In the genomic region with DNA sequence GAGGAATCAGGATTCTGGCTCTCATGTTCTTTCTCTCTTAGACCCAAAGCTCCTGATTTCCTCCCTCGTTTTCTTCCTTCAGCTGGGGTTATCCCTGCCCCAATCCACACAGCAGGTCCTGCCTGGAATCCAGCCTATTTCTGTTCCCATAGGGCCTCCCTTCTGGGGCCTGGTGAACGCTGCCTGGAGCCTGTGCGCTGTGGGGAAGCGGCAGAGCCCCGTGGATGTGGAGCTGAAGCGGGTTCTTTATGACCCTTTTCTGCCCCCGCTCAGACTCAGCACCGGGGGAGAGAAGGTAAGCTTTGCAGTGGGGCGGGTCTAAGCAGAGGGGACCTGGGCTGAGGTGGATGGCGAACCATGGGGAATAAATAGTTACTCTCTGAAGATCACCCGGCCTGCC, we compare ENCODE assay signal across 10 mouse cellular contexts. TPM values are rescaled to one million over a fixed set of nuclear protein-coding genes. Genes with fewer than 3 reads are reported as not detected.
DNase-seq lines count a peak whose midpoint lies in the region; ATAC-seq and TF ChIP-seq lines count a peak whose summit lies in the region.
"Had no signal": no experiment of that assay in that cellular context is flagged by ENCODE, and none has a peak within 500 bp of the region (broad histone marks: within the 10 kb centered on the region; RNA-seq: fewer than 3 reads in every experiment).

No protein-coding gene starts in this region.

- no peaks in the 10 kb centered on the region for H3K9me3 ChIP-seq in MEL (replicated peaks; ENCODE audit: insufficient read depth, low read length)
- H3K9me3 ChIP-seq in heart, embryonic 15.5 days (replicated peaks): no peaks in the 10 kb centered on the region
- no peaks in the 10 kb centered on the region for H3K9me3 ChIP-seq in midbrain, embryonic 12.5 days
- H3K9me3 ChIP-seq: liver, embryonic 15.5 days had no signal

- peaks cover 0 to 4% of the 10 kb centered on the region in 2 experiments; a peak in 2 of 4 replicates for H3K27me3 ChIP-seq in MEL (ENCODE audit: control insufficient read depth in 1 of 2, insufficient read depth in 2 of 2, low read length in 2 of 2)
- peaks cover 31% of the 10 kb centered on the region for H3K27me3 ChIP-seq in heart, embryonic 15.5 days
- peaks cover 28% of the 10 kb centered on the region for H3K27me3 ChIP-seq in midbrain, embryonic 12.5 days

- no peak overlapping the region for H3K27ac ChIP-seq in MEL (ENCODE audit: control insufficient read depth, low read depth, low read length)
- peak overlapping the region; percentile 67 for H3K27ac ChIP-seq in heart, embryonic 15.5 days
- H3K27ac ChIP-seq in midbrain, embryonic 12.5 days (replicated peaks): peak overlapping the region; percentile 66
- H3K27ac ChIP-seq: liver, embryonic 15.5 days had no signal

- DNase-seq in heart, adult 11 months: peak; percentile 97
- DNase-seq in heart, postnatal 25 days (ENCODE audit: low spot score): no peak
- no peak for DNase-seq in MEL (ENCODE audit: low read depth, low spot score)
- no peak for DNase-seq in T-cell, adult 2 months (ENCODE audit: low spot score)
- DNase-seq in right cerebral cortex, postnatal 36 days (ENCODE audit: low spot score in 2 of 2): no peak

- TF ChIP-seq CTCF in MEL (IDR thresholded peaks at IDR 0.05 in 2 of 3, conservative IDR thresholded peaks at IDR 0.05 in 1 of 3; ENCODE audit: control insufficient read depth in 1 of 3, insufficient read depth in 1 of 3, low read depth in 2 of 3, low read length in 3 of 3, poor library complexity in 1 of 3, severe bottlenecking in 1 of 3): no peak

- intact Hi-C loops in heart, postnatal 25 days (cut with DNase I): no loop called here

- H3K79me2 ChIP-seq in MEL (ENCODE audit: control insufficient read depth, insufficient read depth, low read length, poor library complexity): peaks cover under 1% of the 10 kb centered on the region; the same call in 1 of the 2 replicates

- peak overlapping the region; percentile 83 for H3K4me2 ChIP-seq in heart, embryonic 15.5 days
- H3K4me2 ChIP-seq in midbrain, embryonic 12.5 days (replicated peaks): peak overlapping the region; percentile 87

- ATAC-seq in heart, embryonic 15.5 days (replicated peaks; ENCODE audit: insufficient number of reproducible peaks, insufficient read depth, low FRiP score, low read depth): no peak
- ATAC-seq in midbrain, embryonic 12.5 days (ENCODE audit: low FRiP score, low read depth): no peak
- ATAC-seq in megakaryocyte progenitor cell, adult 5-6 weeks (replicated peaks; ENCODE audit: poor library complexity): no peak

- no peak overlapping the region for H3K4me3 ChIP-seq in MEL (ENCODE audit: control insufficient read depth in 1 of 2, insufficient read depth in 1 of 2, low read depth in 2 of 2, low read length in 2 of 2)
- peak overlapping the region; percentile 48 for H3K4me3 ChIP-seq in heart, embryonic 15.5 days
- H3K4me3 ChIP-seq in midbrain, embryonic 12.5 days: peak overlapping the region; percentile 48
- H3K4me3 ChIP-seq: liver, embryonic 15.5 days had no signal

- H3K9ac ChIP-seq in MEL (ENCODE audit: control insufficient read depth, low read depth, low read length, poor library complexity, severe bottlenecking): no peak overlapping the region
- peak overlapping the region; percentile 45 for H3K9ac ChIP-seq in heart, embryonic 15.5 days
- peak overlapping the region; percentile 57 for H3K9ac ChIP-seq in midbrain, embryonic 12.5 days (replicated peaks)
- H3K9ac ChIP-seq: liver, embryonic 15.5 days had no signal

- no peak for TF ChIP-seq EP300 in MEL (IDR thresholded peaks at IDR 0.05; ENCODE audit: low read depth in 1 of 2, low read length in 2 of 2)

- no peak for TF ChIP-seq RAD21 in MEL (IDR thresholded peaks at IDR 0.05; ENCODE audit: low read depth, low read length)

- WGBS in heart, embryonic 15.5 days: 32% methylated on average over 11 of the region's 11 CpGs
- 30% methylated on average over 11 of the region's 11 CpGs for WGBS in midbrain, embryonic 12.5 days

- no peaks in the 10 kb centered on the region for H3K36me3 ChIP-seq in MEL (ENCODE audit: control insufficient read depth in 1 of 2, insufficient read depth in 2 of 2, low read length in 2 of 2)
- no peaks in the 10 kb centered on the region for H3K36me3 ChIP-seq in heart, embryonic 15.5 days
- H3K36me3 ChIP-seq in midbrain, embryonic 12.5 days: no peaks in the 10 kb centered on the region
- H3K36me3 ChIP-seq: liver, embryonic 15.5 days had no signal

- peaks cover 0 to 6% of the 10 kb centered on the region in 2 experiments; a peak in 2 of 4 replicates for H3K4me1 ChIP-seq in MEL (ENCODE audit: control insufficient read depth in 1 of 2, insufficient read depth in 2 of 2, low read length in 2 of 2)
- H3K4me1 ChIP-seq in heart, embryonic 15.5 days (replicated peaks): peaks cover 42% of the 10 kb centered on the region
- peaks cover 53% of the 10 kb centered on the region for H3K4me1 ChIP-seq in midbrain, embryonic 12.5 days

- TF ChIP-seq POLR2A in MEL (IDR thresholded peaks at IDR 0.05; ENCODE audit: control insufficient read depth in 1 of 2, insufficient read depth in 1 of 2, low read depth in 1 of 2, low read length in 2 of 2, poor library complexity in 1 of 2): no peak

TF ChIP-seq in MEL, 35 proteins besides CTCF, POLR2A, EP300 and RAD21:
- no peak for TF ChIP-seq BHLHE40 (IDR thresholded peaks at IDR 0.05; ENCODE audit: borderline replicate concordance, low read depth, low read length)
- TF ChIP-seq TCF12 (IDR thresholded peaks at IDR 0.05; ENCODE audit: low read depth, low read length): 0 out of 2 replicates have a peak, but pooled peaks have one; percentile 9
TF ChIP-seq in MEL: peak in this region for 1.

RNA-seq across cellular contexts. Expression of a gene that starts 1.4 kb away (rescaled TPM):
- total RNA-seq in heart, postnatal 25 days (2021): 1 to 10 TPM; 2.5 to 3.8 TPM
- total RNA-seq in MEL (2012; rRNA removed): 0.29 and 0.77 TPM in 2 replicates
- 1 to 10 TPM in 1 of 2 experiments, not detected in 1; 1.5 TPM for polyA plus RNA-seq in MEL (2012; ENCODE audit: insufficient read depth in 1 of 2, insufficient read length in 2 of 2, low read depth in 1 of 2, low replicate concordance in 2 of 2, missing spikeins in 1 of 2)
- 5.1 and 6.0 TPM in 2 replicates for polyA plus RNA-seq in heart, embryonic 15.5 days (2015; fragmentation: Nextera tagmentation; extraction: Ambion mirVana)
- polyA plus RNA-seq in midbrain, embryonic 12.5 days (2016; fragmentation: Nextera tagmentation; extraction: Ambion mirVana): 17.0 and 18.8 TPM in 2 replicates
- total RNA-seq in megakaryocyte progenitor cell, adult 5-6 weeks (2015): not detected in 2 replicates
- not detected in 2 replicates for total RNA-seq in megakaryocyte progenitor cell, adult 5-6 weeks (2017)
- total RNA-seq: common myeloid progenitor, adult 5-6 weeks had no signal

RNA-seq across cellular contexts. Expression of a gene that starts 3.8 kb away (rescaled TPM):
- total RNA-seq in heart, postnatal 25 days (2021): 100 to 1,000 TPM in 1 of 2 experiments, 10 to 100 TPM in 1; 13.6 to 153 TPM
- 21.1 and 24.4 TPM in 2 replicates for total RNA-seq in MEL (2012; rRNA removed)
- 10 to 100 TPM in 1 of 2 experiments, not detected in 1; 22.5 TPM for polyA plus RNA-seq in MEL (2012; ENCODE audit: insufficient read depth in 1 of 2, insufficient read length in 2 of 2, low read depth in 1 of 2, low replicate concordance in 2 of 2, missing spikeins in 1 of 2)
- polyA plus RNA-seq in heart, embryonic 15.5 days (2015; fragmentation: Nextera tagmentation; extraction: Ambion mirVana): 3.0 and 4.3 TPM in 2 replicates
- 4.5 and 4.6 TPM in 2 replicates for polyA plus RNA-seq in midbrain, embryonic 12.5 days (2016; fragmentation: Nextera tagmentation; extraction: Ambion mirVana)
- 3.6 and 5.6 TPM in 2 replicates for total RNA-seq in megakaryocyte progenitor cell, adult 5-6 weeks (2015)
- total RNA-seq in megakaryocyte progenitor cell, adult 5-6 weeks (2017): 6.2 and 7.2 TPM in 2 replicates

RNA-seq across cellular contexts. Expression of a gene that starts 6.9 kb away (rescaled TPM):
- under 1 TPM in 1 of 2 experiments, not detected in 1; 0.16 TPM for total RNA-seq in heart, postnatal 25 days (2021)
- total RNA-seq in MEL (2012; rRNA removed): not detected in 2 replicates
- not detected for polyA plus RNA-seq in MEL (2012; ENCODE audit: insufficient read depth in 1 of 2, insufficient read length in 2 of 2, low read depth in 1 of 2, low replicate concordance in 2 of 2, missing spikeins in 1 of 2)
- polyA plus RNA-seq in heart, embryonic 15.5 days (2015; fragmentation: Nextera tagmentation; extraction: Ambion mirVana): 0.13 and 0.34 TPM in 2 replicates
- 0.79 and 0.80 TPM in 2 replicates for polyA plus RNA-seq in midbrain, embryonic 12.5 days (2016; fragmentation: Nextera tagmentation; extraction: Ambion mirVana)
- total RNA-seq in megakaryocyte progenitor cell, adult 5-6 weeks (2015): not detected in 2 replicates
- total RNA-seq in megakaryocyte progenitor cell, adult 5-6 weeks (2017): not detected in 2 replicates
- total RNA-seq: common myeloid progenitor, adult 5-6 weeks had no signal

RNA-seq across cellular contexts. Expression of a gene that starts 14.2 kb away (rescaled TPM):
- total RNA-seq in heart, postnatal 25 days (2021): 100 to 1,000 TPM; 507 to 553 TPM
- total RNA-seq in MEL (2012; rRNA removed): 3,210 and 3,724 TPM in 2 replicates
- polyA plus RNA-seq in MEL (2012; ENCODE audit: insufficient read depth in 1 of 2, insufficient read length in 2 of 2, low read depth in 1 of 2, low replicate concordance in 2 of 2, missing spikeins in 1 of 2): 1,000 to 10,000 TPM in 1 of 2 experiments, not detected in 1; 3,544 TPM
- 540 and 572 TPM in 2 replicates for polyA plus RNA-seq in heart, embryonic 15.5 days (2015; fragmentation: Nextera tagmentation; extraction: Ambion mirVana)
- polyA plus RNA-seq in midbrain, embryonic 12.5 days (2016; fragmentation: Nextera tagmentation; extraction: Ambion mirVana): 688 and 721 TPM in 2 replicates
- 1,825 and 1,988 TPM in 2 replicates for total RNA-seq in megakaryocyte progenitor cell, adult 5-6 weeks (2015)
- total RNA-seq in megakaryocyte progenitor cell, adult 5-6 weeks (2017): 1,777 and 2,306 TPM in 2 replicates

RNA-seq across cellular contexts. Expression of a gene that starts 16.7 kb away (rescaled TPM):
- 10 to 100 TPM; 15.8 to 16.7 TPM for total RNA-seq in heart, postnatal 25 days (2021)
- total RNA-seq in MEL (2012; rRNA removed): 18.3 and 21.0 TPM in 2 replicates
- polyA plus RNA-seq in MEL (2012; ENCODE audit: insufficient read depth in 1 of 2, insufficient read length in 2 of 2, low read depth in 1 of 2, low replicate concordance in 2 of 2, missing spikeins in 1 of 2): 10 to 100 TPM in 1 of 2 experiments, not detected in 1; 40.2 TPM
- polyA plus RNA-seq in heart, embryonic 15.5 days (2015; fragmentation: Nextera tagmentation; extraction: Ambion mirVana): 13.7 and 21.0 TPM in 2 replicates
- 24.0 and 25.8 TPM in 2 replicates for polyA plus RNA-seq in midbrain, embryonic 12.5 days (2016; fragmentation: Nextera tagmentation; extraction: Ambion mirVana)
- total RNA-seq in megakaryocyte progenitor cell, adult 5-6 weeks (2015): 10.6 and 14.5 TPM in 2 replicates
- 9.8 and 10.2 TPM in 2 replicates for total RNA-seq in megakaryocyte progenitor cell, adult 5-6 weeks (2017)

Comparison
In these comparisons a context has a peak if more than half of its experiments do, and no peak if none do; other contexts are left out.
1. H3K4me3 ChIP-seq: peak in heart, embryonic 15.5 days (single experiment) and midbrain, embryonic 12.5 days (single experiment); none in MEL (0 of 2).